In the genomic region with DNA sequence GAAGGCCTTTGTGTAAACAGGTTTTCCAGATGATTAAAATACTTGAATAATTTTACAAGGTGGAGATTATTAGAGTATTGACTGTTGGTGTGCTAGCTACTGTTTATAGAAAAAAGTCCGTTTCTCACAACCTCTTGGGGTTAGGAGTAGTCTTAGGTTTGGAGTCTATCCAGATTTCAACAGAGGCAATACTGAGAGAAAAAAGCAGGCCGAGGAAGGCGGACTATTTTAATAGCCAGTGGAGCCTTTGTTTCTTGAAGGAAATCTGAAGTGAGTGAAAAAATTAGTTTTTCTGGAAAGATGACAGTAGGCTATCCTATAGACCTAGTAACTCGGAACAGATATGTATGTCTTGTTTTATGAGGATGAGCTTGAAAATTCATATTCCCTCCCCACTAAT, we compare ENCODE assay signal across 13 mouse cellular contexts. TPM values are rescaled to one million over a fixed set of nuclear protein-coding genes. Genes with fewer than 3 reads are reported as not detected.
DNase-seq lines count a peak whose midpoint lies in the region; ATAC-seq and TF ChIP-seq lines count a peak whose summit lies in the region.
"Had no signal": no experiment of that assay in that cellular context is flagged by ENCODE, and none has a peak within 500 bp of the region (broad histone marks: within the 10 kb centered on the region; RNA-seq: fewer than 3 reads in every experiment).

No protein-coding gene starts in this region.

- H3K4me2 ChIP-seq in kidney, embryonic 16.5 days (replicated peaks; ENCODE audit: low read depth, low read length): 0 out of 2 replicates have a peak overlapping the region, but pooled peaks have one; percentile 79

- peaks cover 10% of the 10 kb centered on the region for H3K4me1 ChIP-seq in kidney, embryonic 16.5 days (ENCODE audit: insufficient read depth, low read length)
- peaks cover 2% of the 10 kb centered on the region; the same call in 1 of the 2 replicates for H3K4me1 ChIP-seq in testis, adult 2 months (ENCODE audit: control insufficient read depth, insufficient read depth, low read length)

- DNase-seq in kidney, adult 9 months: no peak
- DNase-seq in testis, postnatal 10 days (ENCODE audit: low spot score): no peak
- peak; percentile 12 for DNase-seq in induced T-regulatory cell, adult 2 months (ENCODE audit: low read depth)
- no peak for DNase-seq in spleen, postnatal 36 days (ENCODE audit: low spot score in 2 of 2)
- DNase-seq in layer of hippocampus, adult 18-20 months (ENCODE audit: low spot score in 2 of 2): no peak
- DNase-seq: gastrocnemius, postnatal 25 days; lung, adult 2 months; thymus, postnatal 4 days had no signal

- 94% methylated on average over 4 of the region's 4 CpGs for WGBS in kidney, embryonic 16.5 days

- H3K9me3 ChIP-seq in kidney, embryonic 16.5 days (ENCODE audit: low read length): no peaks in the 10 kb centered on the region
- H3K9me3 ChIP-seq: forebrain, embryonic 10.5 days had no signal

- H3K27ac ChIP-seq in kidney, embryonic 16.5 days (ENCODE audit: low read length): no peak overlapping the region
- no peak overlapping the region for H3K27ac ChIP-seq in testis, adult 2 months (ENCODE audit: control insufficient read depth, insufficient read depth, low read depth, low read length)

- H3K36me3 ChIP-seq in kidney, embryonic 16.5 days (ENCODE audit: insufficient read depth, low read length): peaks cover 7% of the 10 kb centered on the region
- no peaks in the 10 kb centered on the region for H3K36me3 ChIP-seq in testis, adult 2 months (ENCODE audit: control insufficient read depth, insufficient read depth, low read length)

- no peak for TF ChIP-seq POLR2A in testis, adult 2 months (IDR thresholded peaks at IDR 0.05; ENCODE audit: control insufficient read depth, low read depth, low read length)

- no peak overlapping the region for H3K4me3 ChIP-seq in kidney, embryonic 16.5 days (ENCODE audit: low read length)
- peak overlapping the region; percentile 94; the same call in 1 of the 2 replicates for H3K4me3 ChIP-seq in testis, adult 2 months (ENCODE audit: control insufficient read depth, low read depth, low read length)

- no peaks in the 10 kb centered on the region for H3K27me3 ChIP-seq in kidney, embryonic 16.5 days (ENCODE audit: insufficient read depth, low read length)
- no peaks in the 10 kb centered on the region for H3K27me3 ChIP-seq in testis, adult 2 months (ENCODE audit: control insufficient read depth, insufficient read depth, low read length)
- H3K27me3 ChIP-seq: Patski had no signal

- H3K9ac ChIP-seq in kidney, embryonic 16.5 days (replicated peaks; ENCODE audit: low read length): no peak overlapping the region

- no peak for ATAC-seq in kidney, embryonic 16.5 days (ENCODE audit: low FRiP score, low TSS enrichment)

- no peak for TF ChIP-seq CTCF in testis, adult 2 months (IDR thresholded peaks at IDR 0.05; ENCODE audit: control insufficient read depth, insufficient read depth, insufficient replicate concordance, low read depth, low read length)

RNA-seq across cellular contexts. Expression of a gene that starts 0.9 kb away (rescaled TPM):
- polyA plus RNA-seq in kidney, embryonic 16.5 days (2015; fragmentation: Nextera tagmentation; extraction: Ambion mirVana): 326 and 331 TPM in 2 replicates
- 127 and 128 TPM in 2 replicates for polyA plus RNA-seq in testis, adult 2 months (2012; rRNA removed)
- total RNA-seq in layer of hippocampus, adult 18-20 months (2021): 100 to 1,000 TPM; 169 to 176 TPM

RNA-seq across cellular contexts. Expression of a gene that starts 5.9 kb away (rescaled TPM):
- polyA plus RNA-seq in kidney, embryonic 16.5 days (2015; fragmentation: Nextera tagmentation; extraction: Ambion mirVana): 3.8 TPM in 1 of 2 replicates, not detected in the other
- 0.90 and 1.0 TPM in 2 replicates for polyA plus RNA-seq in testis, adult 2 months (2012; rRNA removed)
- not detected for total RNA-seq in layer of hippocampus, adult 18-20 months (2021)
- total RNA-seq: gastrocnemius, postnatal 25 days had no signal
- polyA plus RNA-seq: lung, adult 2 months; small intestine, adult 2 months had no signal

RNA-seq across cellular contexts. Expression of a gene that starts 17.8 kb away (rescaled TPM):
- polyA plus RNA-seq in kidney, embryonic 16.5 days (2015; fragmentation: Nextera tagmentation; extraction: Ambion mirVana): 31.7 and 32.8 TPM in 2 replicates
- 4.2 and 5.5 TPM in 2 replicates for polyA plus RNA-seq in testis, adult 2 months (2012; rRNA removed)
- total RNA-seq in layer of hippocampus, adult 18-20 months (2021): 10 to 100 TPM; 21.6 to 27.3 TPM

RNA-seq across cellular contexts. Expression of a gene that starts 33.8 kb away (rescaled TPM):
- polyA plus RNA-seq in kidney, embryonic 16.5 days (2015; fragmentation: Nextera tagmentation; extraction: Ambion mirVana): 20.6 and 20.9 TPM in 2 replicates
- 9.5 and 10.0 TPM in 2 replicates for polyA plus RNA-seq in testis, adult 2 months (2012; rRNA removed)
- 10 to 100 TPM; 37.6 to 38.9 TPM for total RNA-seq in layer of hippocampus, adult 18-20 months (2021)
